In genomic region chr3:145391986-145392659, GRCm38 (mm10) we compare ENCODE assay signal across 19 mouse cellular contexts.
DNase-seq lines count a peak whose midpoint lies in the region; ATAC-seq and TF ChIP-seq lines count a peak whose summit lies in the region.
"Had no signal": no experiment of that assay in that cellular context is flagged by ENCODE, and none has a peak within 500 bp of the region (broad histone marks: within the 10 kb centered on the region; RNA-seq: fewer than 3 reads in every experiment).

No protein-coding gene starts in this region.

- H3K4me2 ChIP-seq in limb, embryonic 15.5 days: 0 out of 2 replicates have a peak overlapping the region, but pooled peaks have one; percentile 1
- H3K4me2 ChIP-seq: heart, embryonic 11.5 days; hindbrain, embryonic 14.5 days; midbrain, embryonic 13.5 days had no signal

- no peaks in the 10 kb centered on the region for H3K9me3 ChIP-seq in limb, embryonic 15.5 days
- H3K9me3 ChIP-seq: midbrain, embryonic 13.5 days had no signal

- H3K27ac ChIP-seq in embryonic fibroblast, embryonic 13.5 days (ENCODE audit: insufficient read depth, low read length): peak overlapping the region; percentile 45; the same call in 1 of the 2 replicates
- peak overlapping the region; percentile 76 for H3K27ac ChIP-seq in limb, embryonic 15.5 days
- H3K27ac ChIP-seq: hindbrain, embryonic 14.5 days; macrophage; midbrain, embryonic 13.5 days had no signal

- no peak overlapping the region for H3K9ac ChIP-seq in limb, embryonic 15.5 days
- H3K9ac ChIP-seq: hindbrain, embryonic 14.5 days; liver, postnatal 0 days; midbrain, embryonic 13.5 days had no signal

- no peak overlapping the region for H3K4me3 ChIP-seq in embryonic fibroblast, embryonic 13.5 days (ENCODE audit: insufficient read depth, low read length)
- no peak overlapping the region for H3K4me3 ChIP-seq in limb, embryonic 15.5 days
- H3K4me3 ChIP-seq: midbrain, embryonic 13.5 days had no signal

- 25% methylated on average over 19 of the region's 19 CpGs for WGBS in limb, embryonic 15.5 days

- no peak for TF ChIP-seq CTCF in embryonic fibroblast, embryonic 13.5 days (IDR thresholded peaks at IDR 0.05; ENCODE audit: borderline replicate concordance, insufficient read depth, low read length)

- no peaks in the 10 kb centered on the region for H3K36me3 ChIP-seq in limb, embryonic 15.5 days
- H3K36me3 ChIP-seq: midbrain, embryonic 13.5 days had no signal

- ATAC-seq in limb, embryonic 15.5 days (ENCODE audit: insufficient number of reproducible peaks, low FRiP score, low TSS enrichment, low read depth): peak; percentile 89
- ATAC-seq: intestine, postnatal 0 days; liver, postnatal 0 days; midbrain, embryonic 13.5 days had no signal

- peaks cover 5% of the 10 kb centered on the region; the same call in 1 of the 2 replicates for H3K4me1 ChIP-seq in embryonic fibroblast, embryonic 13.5 days (ENCODE audit: control insufficient read depth, insufficient read depth, low read length)
- H3K4me1 ChIP-seq in limb, embryonic 15.5 days: peaks cover 14% of the 10 kb centered on the region
- H3K4me1 ChIP-seq: midbrain, embryonic 13.5 days had no signal

- H3K27me3 ChIP-seq in limb, embryonic 15.5 days: no peaks in the 10 kb centered on the region
- H3K27me3 ChIP-seq: midbrain, embryonic 13.5 days had no signal

- DNase-seq in embryo, embryonic 11 days: peak; percentile 19
- DNase-seq in embryo, embryonic 9.5 days (ENCODE audit: extremely low spot score): no peak
- DNase-seq in spleen, postnatal 36 days (ENCODE audit: low spot score in 2 of 2): peak; percentile 3 to 11
- no peak for DNase-seq in spleen, postnatal 10 days (ENCODE audit: low spot score in 2 of 2)
- no peak for DNase-seq in layer of hippocampus, postnatal 25 days (ENCODE audit: extremely low spot score in 1 of 2, low spot score in 1 of 2)
- no peak for DNase-seq in adrenal gland, postnatal 25 days
- DNase-seq: cerebellum, adult 9-10 months; gastrocnemius, postnatal 25 days; heart, postnatal 14 days; kidney, postnatal 4 days; liver, postnatal 0 days; right cerebral cortex, postnatal 25 days had no signal

- TF ChIP-seq POLR2A in embryonic fibroblast, embryonic 13.5 days (IDR thresholded peaks at IDR 0.05; ENCODE audit: low read depth, low read length): no peak

Comparison
In these comparisons a context has a peak if more than half of its experiments do, and no peak if none do; other contexts are left out.
1. DNase-seq: peak in embryo, embryonic 11 days (single experiment) and spleen, postnatal 36 days (2 of 2); none in embryo, embryonic 9.5 days (single experiment), spleen, postnatal 10 days (0 of 2), layer of hippocampus, postnatal 25 days (0 of 2) and adrenal gland, postnatal 25 days (single experiment).